Mouse (Mus musculus): ENCODE results near the gene Agpat2. TPM values are rescaled to one million over a fixed set of nuclear protein-coding genes. Genes with fewer than 3 reads are reported as not detected.

The Agpat2 gene
- polyA plus RNA-seq, 1 experiment from 2014 or later = 40.1 TPM

GRCm38 (mm10) chr2:26606579-26606978 is 2.4 kb upstream of the Agpat2 start:
- Histone ChIP-seq H3K4me2 (no peak overlapping the region), H3K27me3 (replicated peaks; ENCODE audit: control insufficient read depth, insufficient read depth, low read length) (0 out of 2 replicates have a peak, but pooled peaks cover 3% of the 10 kb centered on the region), H3K36me3 (ENCODE audit: control insufficient read depth, insufficient read depth, low read length) (no peaks in the 10 kb centered on the region), H3K4me1 (replicated peaks; ENCODE audit: control insufficient read depth, insufficient read depth, low read length) (peaks cover 8% of the 10 kb centered on the region), H3K27ac (ENCODE audit: low read depth, low read length) (no peak overlapping the region), H3K9ac (ENCODE audit: low read depth, low read length) (no peak overlapping the region), H3K9me3 (ENCODE audit: control insufficient read depth, low read length) (no peaks in the 10 kb centered on the region), H3K4me3 (ENCODE audit: low read depth, low read length) (no peak overlapping the region)
- DNase-seq (ENCODE audit: low spot score) = no peak
- 58% methylated on average over 3 of the region's 3 CpGs for WGBS
- no peak for ATAC-seq (replicated peaks; ENCODE audit: low FRiP score)

GRCm38 (mm10) chr2:26605331-26605730 is 1.1 kb upstream of the Agpat2 start:
- Histone ChIP-seq H3K36me3 (ENCODE audit: control insufficient read depth, insufficient read depth, low read length) (no peaks in the 10 kb centered on the region), H3K4me3 (ENCODE audit: low read depth, low read length) (no peak overlapping the region), H3K9me3 (ENCODE audit: control insufficient read depth, low read length) (no peaks in the 10 kb centered on the region), H3K9ac (ENCODE audit: low read depth, low read length) (no peak overlapping the region), H3K27ac (ENCODE audit: low read depth, low read length) (no peak overlapping the region), H3K4me1 (replicated peaks; ENCODE audit: control insufficient read depth, insufficient read depth, low read length) (peaks cover 13% of the 10 kb centered on the region), H3K4me2 (no peak overlapping the region), H3K27me3 (replicated peaks; ENCODE audit: control insufficient read depth, insufficient read depth, low read length) (0 out of 2 replicates have a peak, but pooled peaks cover 3% of the 10 kb centered on the region)
- no peak for ATAC-seq (replicated peaks; ENCODE audit: low FRiP score)
- WGBS = 83% methylated on average over 8 of the region's 8 CpGs
- DNase-seq (ENCODE audit: low spot score) = no peak

GRCm38 (mm10) chr2:26603159-26603558 is 1.1 kb downstream of the Agpat2 start:
- DNase-seq (ENCODE audit: low spot score) (peak; percentile 39), ATAC-seq (replicated peaks; ENCODE audit: low FRiP score) (no peak)
- no peaks in the 10 kb centered on the region for H3K36me3 ChIP-seq (ENCODE audit: control insufficient read depth, insufficient read depth, low read length)
- peak overlapping the region; percentile 91 for H3K4me2 ChIP-seq
- peaks cover 23% of the 10 kb centered on the region for H3K4me1 ChIP-seq (replicated peaks; ENCODE audit: control insufficient read depth, insufficient read depth, low read length)
- peak overlapping the region; percentile 70 for H3K4me3 ChIP-seq (ENCODE audit: low read depth, low read length)
- 0 out of 2 replicates have a peak, but pooled peaks cover 2% of the 10 kb centered on the region for H3K27me3 ChIP-seq (replicated peaks; ENCODE audit: control insufficient read depth, insufficient read depth, low read length)
- peak overlapping the region; percentile 79 for H3K9ac ChIP-seq (ENCODE audit: low read depth, low read length)
- WGBS = 8% methylated on average over 6 of the region's 6 CpGs
- H3K9me3 ChIP-seq (ENCODE audit: control insufficient read depth, low read length) = no peaks in the 10 kb centered on the region
- no peak overlapping the region for H3K27ac ChIP-seq (ENCODE audit: low read depth, low read length)

GRCm38 (mm10) chr2:26602631-26603030 is 1.6 kb downstream of the Agpat2 start:
- Histone ChIP-seq H3K27me3 (replicated peaks; ENCODE audit: control insufficient read depth, insufficient read depth, low read length) (no peaks in the 10 kb centered on the region), H3K9ac (ENCODE audit: low read depth, low read length) (peak overlapping the region; percentile 79; the same call in 1 of the 2 replicates), H3K4me3 (ENCODE audit: low read depth, low read length) (peak overlapping the region; percentile 70), H3K36me3 (ENCODE audit: control insufficient read depth, insufficient read depth, low read length) (no peaks in the 10 kb centered on the region), H3K9me3 (ENCODE audit: control insufficient read depth, low read length) (no peaks in the 10 kb centered on the region), H3K4me2 (peak overlapping the region; percentile 91), H3K4me1 (replicated peaks; ENCODE audit: control insufficient read depth, insufficient read depth, low read length) (peaks cover 23% of the 10 kb centered on the region), H3K27ac (ENCODE audit: low read depth, low read length) (no peak overlapping the region)
- DNase-seq (ENCODE audit: low spot score) = no peak
- ATAC-seq (replicated peaks; ENCODE audit: low FRiP score) = no peak
- WGBS = 84% methylated on average over 5 of the region's 5 CpGs

GRCm38 (mm10) chr2:26601595-26601994 is 2.6 kb downstream of the Agpat2 start:
- no peak overlapping the region for H3K4me3 ChIP-seq (ENCODE audit: low read depth, low read length)
- DNase-seq (ENCODE audit: low spot score) = no peak
- H3K4me1 ChIP-seq (replicated peaks; ENCODE audit: control insufficient read depth, insufficient read depth, low read length) = peaks cover 21% of the 10 kb centered on the region
- H3K27ac ChIP-seq (ENCODE audit: low read depth, low read length) = 0 out of 2 replicates have a peak overlapping the region, but pooled peaks have one; percentile 10
- no peaks in the 10 kb centered on the region for H3K36me3 ChIP-seq (ENCODE audit: control insufficient read depth, insufficient read depth, low read length)
- H3K9ac ChIP-seq (ENCODE audit: low read depth, low read length) = no peak overlapping the region
- no peaks in the 10 kb centered on the region for H3K27me3 ChIP-seq (replicated peaks; ENCODE audit: control insufficient read depth, insufficient read depth, low read length)
- no peaks in the 10 kb centered on the region for H3K9me3 ChIP-seq (ENCODE audit: control insufficient read depth, low read length)
- 85% methylated on average over 1 of the region's 1 CpGs for WGBS
- H3K4me2 ChIP-seq = no peak overlapping the region
- ATAC-seq (replicated peaks; ENCODE audit: low FRiP score) = no peak

GRCm38 (mm10) chr2:26600664-26601063 is 3.6 kb downstream of the Agpat2 start:
- Histone ChIP-seq H3K9me3 (ENCODE audit: control insufficient read depth, low read length) (no peaks in the 10 kb centered on the region), H3K9ac (ENCODE audit: low read depth, low read length) (no peak overlapping the region), H3K4me3 (ENCODE audit: low read depth, low read length) (no peak overlapping the region), H3K36me3 (ENCODE audit: control insufficient read depth, insufficient read depth, low read length) (no peaks in the 10 kb centered on the region), H3K4me2 (no peak overlapping the region; the same call in 1 of the 2 replicates), H3K4me1 (replicated peaks; ENCODE audit: control insufficient read depth, insufficient read depth, low read length) (peaks cover 24% of the 10 kb centered on the region), H3K27ac (ENCODE audit: low read depth, low read length) (peak overlapping the region; percentile 28; the same call in 1 of the 2 replicates), H3K27me3 (replicated peaks; ENCODE audit: control insufficient read depth, insufficient read depth, low read length) (no peaks in the 10 kb centered on the region)
- WGBS = 81% methylated on average over 2 of the region's 2 CpGs
- no peak for ATAC-seq (replicated peaks; ENCODE audit: low FRiP score)
- DNase-seq (ENCODE audit: low spot score) = no peak

GRCm38 (mm10) chr2:26599965-26600364 is 4.3 kb downstream of the Agpat2 start:
- Histone ChIP-seq H3K36me3 (ENCODE audit: control insufficient read depth, insufficient read depth, low read length) (no peaks in the 10 kb centered on the region), H3K9me3 (ENCODE audit: control insufficient read depth, low read length) (no peaks in the 10 kb centered on the region), H3K9ac (ENCODE audit: low read depth, low read length) (no peak overlapping the region), H3K27ac (ENCODE audit: low read depth, low read length) (peak overlapping the region; percentile 28; the same call in 1 of the 2 replicates), H3K4me3 (ENCODE audit: low read depth, low read length) (no peak overlapping the region), H3K4me1 (replicated peaks; ENCODE audit: control insufficient read depth, insufficient read depth, low read length) (peaks cover 29% of the 10 kb centered on the region), H3K4me2 (peak overlapping the region; percentile 18), H3K27me3 (replicated peaks; ENCODE audit: control insufficient read depth, insufficient read depth, low read length) (no peaks in the 10 kb centered on the region)
- ATAC-seq (replicated peaks; ENCODE audit: low FRiP score) (no peak), DNase-seq (ENCODE audit: low spot score) (no peak)
- 81% methylated on average over 4 of the region's 4 CpGs for WGBS

GRCm38 (mm10) chr2:26598462-26598861 is 5.8 kb downstream of the Agpat2 start:
- no peak overlapping the region for H3K9ac ChIP-seq (ENCODE audit: low read depth, low read length)
- H3K4me3 ChIP-seq (ENCODE audit: low read depth, low read length) = no peak overlapping the region
- H3K36me3 ChIP-seq (ENCODE audit: control insufficient read depth, insufficient read depth, low read length) = peaks cover 3% of the 10 kb centered on the region; the same call in 1 of the 2 replicates
- ATAC-seq (replicated peaks; ENCODE audit: low FRiP score) = no peak
- no peak overlapping the region for H3K27ac ChIP-seq (ENCODE audit: low read depth, low read length)
- 77% methylated on average over 3 of the region's 3 CpGs for WGBS
- H3K9me3 ChIP-seq (ENCODE audit: control insufficient read depth, low read length) = no peaks in the 10 kb centered on the region
- H3K4me2 ChIP-seq = no peak overlapping the region
- H3K27me3 ChIP-seq (replicated peaks; ENCODE audit: control insufficient read depth, insufficient read depth, low read length) = no peaks in the 10 kb centered on the region
- no peak for DNase-seq (ENCODE audit: low spot score)
- peaks cover 29% of the 10 kb centered on the region for H3K4me1 ChIP-seq (replicated peaks; ENCODE audit: control insufficient read depth, insufficient read depth, low read length)

GRCm38 (mm10) chr2:26597810-26598209 is 6.4 kb downstream of the Agpat2 start:
- Histone ChIP-seq H3K4me1 (replicated peaks; ENCODE audit: control insufficient read depth, insufficient read depth, low read length) (peaks cover 26% of the 10 kb centered on the region), H3K27ac (ENCODE audit: low read depth, low read length) (no peak overlapping the region), H3K27me3 (replicated peaks; ENCODE audit: control insufficient read depth, insufficient read depth, low read length) (no peaks in the 10 kb centered on the region), H3K36me3 (ENCODE audit: control insufficient read depth, insufficient read depth, low read length) (peaks cover 6% of the 10 kb centered on the region; the same call in 1 of the 2 replicates), H3K9ac (ENCODE audit: low read depth, low read length) (no peak overlapping the region), H3K4me3 (ENCODE audit: low read depth, low read length) (no peak overlapping the region), H3K4me2 (no peak overlapping the region), H3K9me3 (ENCODE audit: control insufficient read depth, low read length) (no peaks in the 10 kb centered on the region)
- ATAC-seq (replicated peaks; ENCODE audit: low FRiP score) (no peak), DNase-seq (ENCODE audit: low spot score) (no peak)
- 87% methylated on average over 2 of the region's 2 CpGs for WGBS
